Mouse (Mus musculus): Measurements from ENCODE around the gene Arl3.

Gene Arl3

GRCm38 (mm10) chr19:46499836-46500580 is 73.0 kb downstream of the Arl3 start:
- DNase-seq: peak; percentile 98

GRCm38 (mm10) chr19:46499539-46499835 is 73.5 kb downstream of the Arl3 start:
- DNase-seq: no peak

- no peak for DNase-seq
These were observed 75.8 kb downstream of the Arl3 start for GRCm38 (mm10) chr19:46497230-46497629.

- no peak for DNase-seq
These were observed 77.9 kb downstream of the Arl3 start for GRCm38 (mm10) chr19:46495136-46495535.

- peak; percentile 15 for DNase-seq
These were observed 82.4 kb downstream of the Arl3 start for GRCm38 (mm10) chr19:46490634-46491033.

- DNase-seq: no peak
These were observed 83.5 kb downstream of the Arl3 start for GRCm38 (mm10) chr19:46489448-46489847.

- peak; percentile 13 for DNase-seq
These were observed 86.3 kb downstream of the Arl3 start for GRCm38 (mm10) chr19:46486709-46487108.

- peak; percentile 22 for DNase-seq
These were observed 87.2 kb downstream of the Arl3 start for GRCm38 (mm10) chr19:46485847-46486246.

GRCm38 (mm10) chr19:46484518-46484917 is 88.5 kb downstream of the Arl3 start:
- peak; percentile 65 for DNase-seq

GRCm38 (mm10) chr19:46483701-46484328 is 89.2 kb downstream of the Arl3 start:
- peak; percentile 67 for DNase-seq

GRCm38 (mm10) chr19:46482896-46483516 is 90.0 kb downstream of the Arl3 start:
- DNase-seq: no peak

GRCm38 (mm10) chr19:46481756-46482155 is 91.2 kb downstream of the Arl3 start:
- DNase-seq: no peak

GRCm38 (mm10) chr19:46481352-46481751 is 91.6 kb downstream of the Arl3 start:
- no peak for DNase-seq
